ENCODE assay signal across 24 mouse cellular contexts in the genomic region with DNA sequence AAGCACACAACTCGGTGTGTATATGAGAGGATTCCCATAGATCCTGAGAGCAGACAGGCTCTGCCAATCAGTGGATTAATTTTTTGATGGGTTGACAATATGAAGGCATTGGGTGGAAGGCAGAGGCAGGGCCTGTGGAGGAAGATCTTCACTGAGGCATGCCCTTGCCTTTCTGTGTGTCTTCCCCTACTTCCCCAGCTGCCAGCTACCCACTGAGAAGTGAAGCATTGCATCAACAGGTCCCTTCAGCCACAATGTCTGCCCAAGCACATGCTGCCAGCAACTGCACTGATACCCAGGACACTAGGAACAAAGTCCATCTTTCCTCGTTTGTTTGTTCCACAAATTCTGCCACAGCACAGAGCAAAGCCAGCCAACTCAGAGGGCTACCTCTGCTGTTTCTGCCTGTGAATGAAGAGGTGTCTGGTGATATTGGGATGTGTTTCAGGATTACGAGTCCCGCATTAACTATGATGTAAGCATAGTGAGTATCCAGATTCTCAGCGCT.
"Had no signal": no experiment of that assay in that cellular context is flagged by ENCODE, and none has a peak within 500 bp of the region (broad histone marks: within the 10 kb centered on the region; RNA-seq: fewer than 3 reads in every experiment).

No protein-coding gene starts in this region.

- ATAC-seq: intestine, embryonic 16.5 days had no signal

- DNase-seq: gastrocnemius, postnatal 14 days; gastrocnemius, postnatal 36 days; heart, adult 11 months; heart, adult 2 months; heart, postnatal 14 days; heart, postnatal 36 days; kidney, adult 11 months; kidney, adult 2 months; kidney, adult 9 months; kidney, postnatal 14 days; layer of hippocampus, adult 9-11 months; layer of hippocampus, postnatal 36 days had no signal

- H3K36me3 ChIP-seq: heart, embryonic 13.5 days; heart, embryonic 15.5 days; hindbrain, embryonic 13.5 days; hindbrain, embryonic 15.5 days; kidney, embryonic 15.5 days; limb, embryonic 13.5 days; limb, embryonic 15.5 days had no signal

- H3K9me3 ChIP-seq: heart, embryonic 13.5 days; heart, embryonic 15.5 days; hindbrain, embryonic 13.5 days; hindbrain, embryonic 15.5 days; kidney, embryonic 15.5 days; limb, embryonic 13.5 days; limb, embryonic 15.5 days had no signal

- H3K4me1 ChIP-seq: heart, embryonic 13.5 days; heart, embryonic 15.5 days; kidney, embryonic 15.5 days; limb, embryonic 13.5 days; limb, embryonic 15.5 days had no signal

- H3K4me2 ChIP-seq: heart, embryonic 11.5 days; heart, embryonic 13.5 days; heart, embryonic 15.5 days; hindbrain, embryonic 13.5 days; hindbrain, embryonic 15.5 days; kidney, embryonic 15.5 days; limb, embryonic 13.5 days; limb, embryonic 15.5 days had no signal

- H3K27me3 ChIP-seq: heart, embryonic 13.5 days; heart, embryonic 15.5 days; hindbrain, embryonic 13.5 days; hindbrain, embryonic 15.5 days; kidney, embryonic 15.5 days; limb, embryonic 13.5 days; limb, embryonic 15.5 days had no signal

- H3K9ac ChIP-seq: heart, embryonic 13.5 days; heart, embryonic 15.5 days; hindbrain, embryonic 13.5 days; hindbrain, embryonic 15.5 days; kidney, embryonic 15.5 days; limb, embryonic 13.5 days; limb, embryonic 15.5 days; liver, embryonic 14.5 days had no signal

- H3K27ac ChIP-seq: heart, adult 2 months; heart, embryonic 13.5 days; heart, embryonic 15.5 days; hindbrain, embryonic 13.5 days; hindbrain, embryonic 15.5 days; kidney, embryonic 15.5 days; kidney, postnatal 0 days; left cerebral cortex, adult 2 months; limb, embryonic 13.5 days; limb, embryonic 15.5 days; liver, embryonic 14.5 days had no signal

- H3K4me3 ChIP-seq: heart, adult 2 months; heart, embryonic 13.5 days; heart, embryonic 15.5 days; hindbrain, embryonic 13.5 days; hindbrain, embryonic 15.5 days; kidney, embryonic 15.5 days; left cerebral cortex, adult 2 months; limb, embryonic 13.5 days; limb, embryonic 15.5 days had no signal
